Mouse (Mus musculus) cerebellum, adult 2 months (tissue): ENCODE measurements at regions not wholly inside any gene's neighbourhood (a gene's known extent, or its start where the extent isn't known, plus 50 kb on each side); places are given as distances from the start of the nearest gene placed in this dataset.

Source experiments
- CTCF ChIP-seq: fragments of 200-500 bp; IDR thresholded peaks from 2 replicates; pipeline ENCODE4 v1.5.1; 2011; ENCODE audit warnings: low read depth, mild to moderate bottlenecking, control low read depth, low read length, moderate library complexity, borderline replicate concordance; ENCODE audit not compliant: insufficient read depth
- POLR2A ChIP-seq: fragments of 200-500 bp; IDR thresholded peaks from 2 replicates; pipeline ENCODE4 v1.6.1; 2011; ENCODE audit warnings: low read length, control low read depth, borderline replicate concordance; ENCODE audit not compliant: insufficient read depth

- TF ChIP-seq POLR2A (no peak), CTCF (no peak)
These were observed 168.8 kb upstream of the Ap5m1 start for GRCm38 (mm10) chr14:48897140-48897539.
